Mouse (Mus musculus) cerebellum, adult 2 months (tissue): Measurements from ENCODE around the gene Krtap27-1. TPM values are rescaled to one million over a fixed set of nuclear protein-coding genes. Genes with fewer than 3 reads are reported as not detected.

Experiments used
- DNase-seq, 2 experiments: peaks; one replicate each; pipeline ENCODE4 v3.0.0; 2021
- H3K27ac ChIP-seq: fragments of 200-500 bp; 2 replicates; pipeline ENCODE4 v1.5.1; 2012; ENCODE audit warnings: low read length, control low read depth, inconsistent platforms; ENCODE audit not compliant: insufficient read depth
- H3K27me3 ChIP-seq: fragments of 200-500 bp; 2 replicates; pipeline ENCODE4 v1.6.1; 2012; ENCODE audit warnings: inconsistent platforms, mild to moderate bottlenecking, low read length, moderate library complexity; ENCODE audit not compliant: control insufficient read depth, insufficient read depth
- H3K4me1 ChIP-seq: fragments of 200-500 bp; 2 replicates; pipeline ENCODE4 v1.6.1; 2011; ENCODE audit warnings: low read length; ENCODE audit not compliant: control insufficient read depth, insufficient read depth
- H3K4me3 ChIP-seq: fragments of 200-500 bp; replicated peaks from 2 replicates; pipeline ENCODE3; 2011; ENCODE audit warnings: mild to moderate bottlenecking, low read depth, low read length, control low read depth; ENCODE audit not compliant: insufficient read depth
- CTCF ChIP-seq: fragments of 200-500 bp; IDR thresholded peaks from 2 replicates; pipeline ENCODE4 v1.5.1; 2011; ENCODE audit warnings: low read depth, mild to moderate bottlenecking, control low read depth, low read length, moderate library complexity, borderline replicate concordance; ENCODE audit not compliant: insufficient read depth
- POLR2A ChIP-seq: fragments of 200-500 bp; IDR thresholded peaks from 2 replicates; pipeline ENCODE4 v1.6.1; 2011; ENCODE audit warnings: low read length, control low read depth, borderline replicate concordance; ENCODE audit not compliant: insufficient read depth
- WGBS: fragments of 180-500 bp; shearing (Covaris S2); methylation state at CpG from one replicate; pipeline ENCODE4 v1.1.7; 2018; 5-methylcytosine and 5-hydroxymethylcytosine counted together
- polyA plus RNA-seq: library from polyadenylated mRNA; depleted of rRNA; stranded (reverse); fragments of >200 nt; gene quantifications from 2 replicates; pipeline ENCODE4 v1.2.3, GENCODE M21; 2012; rRNA removed

Krtap27-1 gene
- polyA plus RNA-seq, 1 experiment = not detected

DNA sequence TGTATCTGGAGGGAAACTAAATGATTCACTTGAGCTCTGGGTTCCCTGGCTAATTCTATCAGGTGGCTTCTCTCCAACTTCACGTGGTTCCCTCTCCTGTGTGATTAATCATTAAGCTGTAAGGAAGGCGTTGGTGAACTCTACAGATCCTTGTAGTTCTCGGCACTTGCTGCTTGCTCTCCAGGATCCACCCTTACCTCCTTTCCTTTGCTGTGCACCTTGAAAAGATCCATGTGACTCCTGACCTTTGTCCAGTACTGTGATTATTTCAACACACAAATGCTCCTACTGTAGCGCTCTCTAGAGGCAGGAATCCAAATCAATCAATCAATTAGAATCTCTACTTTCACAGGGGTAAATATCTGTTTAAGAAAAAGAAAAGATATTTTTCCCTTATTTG lies 40.0 kb downstream of the Krtap27-1 start:
- DNase-seq = no peak
- Histone ChIP-seq H3K27ac (no peak overlapping the region), H3K4me3 (no peak overlapping the region), H3K27me3 (no peaks in the 10 kb centered on the region), H3K4me1 (no peaks in the 10 kb centered on the region)
- TF ChIP-seq CTCF = no peak
- TF ChIP-seq POLR2A = no peak
- 66% methylated on average over 4 of the region's 4 CpGs for WGBS

DNA sequence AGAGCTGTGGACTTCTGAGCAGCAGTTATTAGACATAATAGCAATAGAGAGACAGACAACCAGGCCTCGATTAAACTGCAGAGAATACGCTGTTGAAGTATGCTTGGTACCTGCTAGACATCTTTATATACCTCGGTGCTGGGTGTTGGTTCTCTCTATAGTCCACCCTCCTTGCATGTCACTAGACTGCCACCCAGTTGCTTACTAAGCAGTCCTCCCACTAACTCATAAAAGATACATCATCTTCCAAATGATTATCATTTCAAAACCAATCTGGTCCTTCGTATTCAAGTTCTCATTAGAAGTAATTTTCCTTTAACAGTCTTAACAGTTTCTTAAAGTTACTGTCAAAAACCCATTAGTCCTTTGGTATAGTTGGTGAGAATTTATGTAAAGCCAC lies 43.9 kb downstream of the Krtap27-1 start, which contains the start of gene 2310079G19Rik:
TSS of gene 2310079G19Rik (minus strand) at position 101 of the 400 bp plus-strand sequence.
- TF ChIP-seq POLR2A (no peak), CTCF (no peak)
- H3K4me3 ChIP-seq = no peak within 1 kb of the TSS
- DNase-seq = no peak
- H3K27me3 ChIP-seq = no peaks in the 10 kb centered on the region
- H3K27ac ChIP-seq = no peak within 1 kb of the TSS
- 96% methylated on average over 4 of the region's 4 CpGs for WGBS
- no peaks in the 10 kb centered on the region for H3K4me1 ChIP-seq

Other genes with a start within 250 kb of the Krtap27-1 start
- gene Cldn17, start 164.7 kb downstream of the Krtap27-1 start, polyA plus RNA-seq = 0.08 and 0.14 TPM in 2 replicates
- gene Cldn8, start 108.5 kb downstream of the Krtap27-1 start, polyA plus RNA-seq = not detected in 2 replicates
- not detected in 2 replicates for gene Krtap24-1, start 59.4 kb downstream of the Krtap27-1 start, polyA plus RNA-seq
- not detected in 2 replicates for gene 2310079G19Rik, start 44.0 kb downstream of the Krtap27-1 start, polyA plus RNA-seq
- gene Krtap26-1, start 23.9 kb downstream of the Krtap27-1 start, polyA plus RNA-seq = not detected in 2 replicates
- not detected in 2 replicates for gene 2310061N02Rik, start 36.3 kb upstream of the Krtap27-1 start, polyA plus RNA-seq
- not detected in 2 replicates for gene Krtap13-1, start 57.2 kb upstream of the Krtap27-1 start, polyA plus RNA-seq
- gene Krtap13, start 80.0 kb upstream of the Krtap27-1 start, polyA plus RNA-seq = not detected in 2 replicates
- gene 2310034C09Rik, start 87.2 kb upstream of the Krtap27-1 start, polyA plus RNA-seq = not detected in 2 replicates
- gene 2310057N15Rik, start 102.5 kb upstream of the Krtap27-1 start, polyA plus RNA-seq = not detected in 2 replicates
- gene Gm5965, start 106.2 kb upstream of the Krtap27-1 start, polyA plus RNA-seq = not detected in 2 replicates
- gene Gm20741, start 140.5 kb upstream of the Krtap27-1 start, polyA plus RNA-seq = not detected in 2 replicates
- not detected in 2 replicates for gene Krtap15, start 148.5 kb upstream of the Krtap27-1 start, polyA plus RNA-seq
- gene Krtap14, start 154.5 kb upstream of the Krtap27-1 start, polyA plus RNA-seq = not detected in 2 replicates
- gene Krtap19-1, start 197.7 kb upstream of the Krtap27-1 start, polyA plus RNA-seq = not detected in 2 replicates
- not detected in 2 replicates for gene Krtap19-2, start 202.6 kb upstream of the Krtap27-1 start, polyA plus RNA-seq
- not detected in 2 replicates for gene Krtap19-3, start 206.4 kb upstream of the Krtap27-1 start, polyA plus RNA-seq
- not detected in 2 replicates for gene Krtap19-4, start 213.4 kb upstream of the Krtap27-1 start, polyA plus RNA-seq
- gene Krtap19-5, start 224.8 kb upstream of the Krtap27-1 start, polyA plus RNA-seq = not detected in 2 replicates